Mouse (Mus musculus) hindbrain, embryonic 11.5 days (tissue): Measurements from ENCODE around the gene Gnpat. TPM values are rescaled to one million over a fixed set of nuclear protein-coding genes. Genes with fewer than 3 reads are reported as not detected.

Experiments used
- ATAC-seq: fragments of 200-750 bp; cut with Nextera tagmentation; 2 replicates; pipeline ENCODE4 v1.8.0; 2017; ENCODE audit warnings: mild to moderate bottlenecking, moderate TSS enrichment, moderate library complexity; ENCODE audit not compliant: low FRiP score
- DNase-seq: peaks from one replicate; pipeline ENCODE4 v3.0.0-alpha.2; 2015; ENCODE audit warnings: low spot score
- H3K27ac ChIP-seq: fragments of 300-500 bp; sonication (generic); 2 replicates; pipeline ENCODE4 v1.5.1; 2014; ENCODE audit warnings: mild to moderate bottlenecking, low read depth, low read length
- H3K27me3 ChIP-seq: fragments of 300-500 bp; sonication (generic); 2 replicates; pipeline ENCODE4 v1.6.1; 2014; ENCODE audit warnings: mild to moderate bottlenecking, low read length, moderate library complexity, mixed read lengths; ENCODE audit not compliant: control insufficient read depth, insufficient read depth
- H3K36me3 ChIP-seq: fragments of 300-500 bp; sonication (generic); 2 replicates; pipeline ENCODE4 v1.6.1; 2014; ENCODE audit warnings: mild to moderate bottlenecking, low read length, moderate library complexity, mixed read lengths; ENCODE audit not compliant: control insufficient read depth, insufficient read depth
- H3K4me1 ChIP-seq: fragments of 300-500 bp; sonication (generic); replicated peaks from 2 replicates; pipeline ENCODE4 v1.6.1; 2014; ENCODE audit warnings: low read length, mixed read lengths; ENCODE audit not compliant: control insufficient read depth, insufficient read depth
- H3K4me2 ChIP-seq: fragments of 300-500 bp; sonication (generic); replicated peaks from 2 replicates; pipeline ENCODE4 v1.6.1; 2014; ENCODE audit warnings: mild to moderate bottlenecking, low read depth, low read length
- H3K4me3 ChIP-seq: fragments of 300-500 bp; sonication (generic); 2 replicates; pipeline ENCODE4 v1.5.1; 2014; ENCODE audit warnings: low read depth, low read length
- H3K9ac ChIP-seq: fragments of 300-500 bp; sonication (generic); 2 replicates; pipeline ENCODE4 v1.6.1; 2014; ENCODE audit warnings: low read depth, low read length
- H3K9me3 ChIP-seq: fragments of 300-500 bp; sonication (generic); 2 replicates; pipeline ENCODE4 v1.6.1; 2016; ENCODE audit warnings: low read length; ENCODE audit not compliant: control insufficient read depth
- WGBS: fragments of 180-500 bp; shearing (Covaris S2); extraction: QIAGEN DNeasy Blood & Tissue Kit; methylation state at CpG from one replicate; pipeline ENCODE4 v1.1.7; 2014; 5-methylcytosine and 5-hydroxymethylcytosine counted together
- polyA plus RNA-seq: library from polyadenylated mRNA; unstranded; fragments of >200 nt; fragmentation: Nextera tagmentation; extraction: Ambion mirVana; gene quantifications from 2 replicates; pipeline ENCODE4 v1.2.1, GENCODE M21; 2014

Gene Gnpat
- polyA plus RNA-seq, 1 experiment from 2014 or later: 110 TPM

DNA sequence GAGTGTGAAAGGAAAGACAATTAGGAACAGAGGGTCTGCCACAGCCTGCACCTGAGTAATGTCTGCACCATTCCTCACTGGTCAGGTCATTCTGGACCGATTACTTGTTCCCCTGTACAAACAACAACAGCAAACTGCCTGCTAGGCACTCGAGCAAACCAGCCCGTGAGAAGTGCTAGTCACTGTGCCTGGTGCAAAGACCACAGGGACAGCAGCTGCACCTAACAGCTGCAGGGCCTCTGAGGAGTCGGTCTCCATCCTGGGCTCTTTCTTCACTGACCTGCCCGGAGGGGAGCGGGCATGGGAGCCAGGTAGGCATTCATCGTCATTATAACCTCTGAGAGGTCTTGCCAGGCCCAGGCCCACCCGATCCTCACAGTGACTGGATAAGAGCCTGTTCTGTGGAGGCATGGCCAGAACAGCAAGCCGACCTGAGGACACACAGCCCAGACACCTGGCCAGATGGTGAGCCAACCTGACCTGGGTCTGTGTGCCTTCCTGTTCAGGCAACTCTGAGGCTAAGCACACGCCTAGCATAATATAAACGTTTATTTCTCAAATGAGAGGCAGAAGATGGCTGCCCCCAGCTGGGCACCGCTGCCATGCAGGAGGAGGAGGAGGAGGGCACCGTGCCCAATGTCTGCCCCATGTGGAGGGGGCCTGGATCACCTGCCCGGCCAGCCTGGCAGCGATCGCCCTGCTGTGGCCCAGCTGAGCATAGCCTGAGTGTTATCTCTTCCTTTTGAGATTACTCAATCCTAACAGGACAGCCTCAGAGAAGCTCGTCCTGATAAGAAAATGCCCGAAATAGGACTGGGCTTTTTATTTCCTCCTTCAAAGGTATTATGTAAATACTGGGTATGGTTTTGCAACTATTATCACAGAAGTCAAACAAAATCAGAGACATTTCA, 58.8 kb downstream of the Gnpat start:
- Histone ChIP-seq H3K4me2 (no peak overlapping the region), H3K27me3 (no peaks in the 10 kb centered on the region), H3K4me1 (no peaks in the 10 kb centered on the region), H3K4me3 (no peak overlapping the region), H3K36me3 (no peaks in the 10 kb centered on the region), H3K9ac (no peak overlapping the region), H3K9me3 (no peaks in the 10 kb centered on the region), H3K27ac (no peak overlapping the region)
- ATAC-seq: no peak
- no peak for DNase-seq
- WGBS: 88% methylated on average over 18 of the region's 18 CpGs

DNA sequence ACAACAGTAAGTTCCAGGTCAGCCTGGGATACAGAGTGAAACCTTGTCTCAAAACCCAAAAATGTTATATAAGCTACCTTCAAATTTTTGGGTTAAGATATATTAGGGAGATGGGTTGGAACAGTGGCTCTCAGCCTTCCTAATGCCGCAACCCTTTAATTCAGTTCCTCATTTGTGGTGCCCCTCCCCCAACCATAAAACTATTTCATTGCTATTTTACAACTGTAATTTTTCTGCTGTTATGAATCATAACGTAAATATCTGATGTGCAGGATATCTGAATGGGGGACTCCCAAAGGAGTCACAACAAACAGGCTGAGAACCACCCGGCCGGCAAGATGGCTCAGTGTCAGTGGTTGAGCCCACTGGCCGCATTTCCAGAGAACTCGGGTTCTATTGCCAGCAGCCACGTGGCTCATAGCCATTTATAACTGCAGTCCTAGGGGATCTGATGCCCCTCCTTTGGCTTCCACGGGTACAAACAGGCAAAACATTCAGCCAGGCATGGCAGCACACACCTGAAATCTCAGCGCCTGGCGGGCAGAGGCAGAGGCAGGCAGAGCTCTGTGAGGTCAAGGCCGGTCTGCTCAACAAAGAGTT, 59.8 kb downstream of the Gnpat start:
- no peak overlapping the region for H3K4me3 ChIP-seq
- DNase-seq: no peak
- no peak for ATAC-seq

DNA sequence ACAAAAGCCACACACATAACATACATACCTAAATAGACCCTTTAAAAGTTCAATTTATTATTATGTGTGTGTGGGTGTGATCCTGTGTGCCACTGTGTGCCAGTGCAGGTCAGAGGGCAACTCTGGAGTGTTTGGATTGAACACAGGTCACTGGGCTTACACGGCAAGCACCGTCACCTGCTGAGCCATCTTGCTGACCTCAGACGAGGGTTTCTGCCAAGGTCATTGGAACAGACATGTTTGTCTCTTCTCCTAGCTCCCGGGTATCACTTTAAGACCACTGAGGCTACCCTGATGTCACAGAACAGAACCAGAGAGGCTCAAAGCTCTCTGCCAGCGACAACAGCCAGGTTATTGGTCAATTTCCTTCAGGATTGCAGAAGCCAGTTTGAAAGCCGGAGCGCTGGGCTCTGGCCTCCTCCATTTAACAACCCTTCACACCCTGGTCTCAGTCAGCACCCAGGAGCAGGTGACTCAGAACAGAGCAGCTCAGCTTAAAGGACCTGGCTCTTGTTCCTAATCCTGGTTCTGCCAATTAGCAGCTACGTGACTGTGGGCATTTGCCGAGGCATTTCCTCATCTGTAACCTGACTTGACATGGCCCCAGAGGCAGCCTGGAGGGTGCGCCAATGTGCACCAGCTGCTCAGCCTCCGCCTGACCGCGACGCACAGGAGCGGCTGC, 61.3 kb downstream of the Gnpat start:
- ATAC-seq (no peak), DNase-seq (no peak)
- H3K27me3 ChIP-seq: no peaks in the 10 kb centered on the region
- no peaks in the 10 kb centered on the region for H3K9me3 ChIP-seq
- WGBS: 88% methylated on average over 15 of the region's 15 CpGs
- no peak overlapping the region for H3K4me2 ChIP-seq
- no peaks in the 10 kb centered on the region for H3K36me3 ChIP-seq
- H3K9ac ChIP-seq: no peak overlapping the region
- H3K4me1 ChIP-seq: no peaks in the 10 kb centered on the region
- no peak overlapping the region for H3K27ac ChIP-seq
- H3K4me3 ChIP-seq: no peak overlapping the region

More for the DNA sequence above, 59.8 kb downstream of the Gnpat start:
- H3K36me3 ChIP-seq: no peaks in the 10 kb centered on the region
- no peaks in the 10 kb centered on the region for H3K27me3 ChIP-seq
- no peak overlapping the region for H3K9ac ChIP-seq
- H3K4me2 ChIP-seq: no peak overlapping the region
- H3K4me1 ChIP-seq: no peaks in the 10 kb centered on the region
- H3K9me3 ChIP-seq: no peaks in the 10 kb centered on the region
- WGBS: 89% methylated on average over 11 of the region's 11 CpGs
- H3K27ac ChIP-seq: no peak overlapping the region

DNA sequence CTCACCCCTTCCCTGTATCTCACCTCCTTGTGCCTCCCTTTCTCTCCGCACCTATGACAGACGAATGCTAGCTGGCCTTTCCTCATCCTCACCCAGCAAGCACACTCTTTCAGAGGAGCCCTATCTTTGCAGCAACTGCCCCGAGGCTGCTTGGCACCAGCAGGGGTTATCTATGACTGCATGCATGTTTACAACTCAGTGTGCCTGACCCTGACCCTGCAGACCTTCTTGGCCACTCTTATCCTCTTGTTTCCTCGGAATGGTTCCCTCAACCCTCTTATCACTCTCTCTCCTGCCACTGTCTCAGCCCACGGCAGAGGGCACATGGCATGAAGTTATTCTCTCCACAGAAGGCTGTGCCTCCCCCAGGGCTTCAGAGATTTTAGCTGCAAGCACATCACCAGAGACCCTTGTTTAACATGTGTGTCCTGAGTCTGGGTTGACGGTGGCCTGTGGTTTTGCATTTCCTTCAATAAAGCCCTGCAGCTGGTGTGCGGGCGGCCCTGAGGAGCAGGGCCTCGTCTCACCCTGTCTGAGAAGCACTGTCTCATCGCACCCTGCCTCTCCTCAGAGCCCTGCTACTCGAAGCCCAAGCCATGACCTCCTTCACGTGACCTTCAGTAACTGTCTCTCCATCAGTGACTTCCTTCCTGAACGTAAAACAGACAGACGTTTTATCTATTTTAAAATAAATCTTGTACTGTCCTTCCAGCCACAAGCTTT, 62.9 kb downstream of the Gnpat start:
- Histone ChIP-seq H3K9ac (no peak overlapping the region), H3K36me3 (no peaks in the 10 kb centered on the region), H3K4me3 (no peak overlapping the region), H3K4me2 (no peak overlapping the region), H3K4me1 (no peaks in the 10 kb centered on the region), H3K9me3 (no peaks in the 10 kb centered on the region), H3K27me3 (no peaks in the 10 kb centered on the region), H3K27ac (no peak overlapping the region)
- DNase-seq (no peak), ATAC-seq (no peak)
- WGBS: 90% methylated on average over 14 of the region's 14 CpGs

DNA sequence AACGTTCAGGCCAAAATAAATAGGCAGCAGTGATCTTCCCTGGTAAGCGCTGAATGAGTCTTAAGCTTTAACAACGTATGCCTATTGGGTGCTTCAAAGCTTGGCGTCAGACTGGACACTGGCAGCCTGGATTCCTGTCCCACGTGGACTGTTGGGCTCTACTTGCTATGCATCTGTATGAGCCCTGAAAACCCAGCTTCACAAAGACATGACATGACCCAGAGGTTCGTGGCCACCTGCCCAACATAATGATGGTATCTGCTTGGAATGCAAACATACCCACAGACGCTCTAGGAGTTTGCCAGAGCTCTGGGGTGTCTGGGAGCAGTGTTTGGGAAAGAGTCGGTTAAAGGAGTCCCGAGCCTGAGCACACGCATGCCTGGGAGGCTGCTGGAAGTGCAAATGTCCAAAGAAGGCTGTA, 63.5 kb downstream of the Gnpat start:
- Histone ChIP-seq H3K4me1 (no peaks in the 10 kb centered on the region), H3K9me3 (no peaks in the 10 kb centered on the region), H3K4me2 (no peak overlapping the region), H3K36me3 (0 out of 2 replicates have a peak, but pooled peaks cover 3% of the 10 kb centered on the region), H3K27ac (no peak overlapping the region), H3K9ac (no peak overlapping the region), H3K27me3 (no peaks in the 10 kb centered on the region), H3K4me3 (no peak overlapping the region)
- DNase-seq (no peak), ATAC-seq (no peak)
- WGBS: 86% methylated on average over 10 of the region's 10 CpGs

DNA sequence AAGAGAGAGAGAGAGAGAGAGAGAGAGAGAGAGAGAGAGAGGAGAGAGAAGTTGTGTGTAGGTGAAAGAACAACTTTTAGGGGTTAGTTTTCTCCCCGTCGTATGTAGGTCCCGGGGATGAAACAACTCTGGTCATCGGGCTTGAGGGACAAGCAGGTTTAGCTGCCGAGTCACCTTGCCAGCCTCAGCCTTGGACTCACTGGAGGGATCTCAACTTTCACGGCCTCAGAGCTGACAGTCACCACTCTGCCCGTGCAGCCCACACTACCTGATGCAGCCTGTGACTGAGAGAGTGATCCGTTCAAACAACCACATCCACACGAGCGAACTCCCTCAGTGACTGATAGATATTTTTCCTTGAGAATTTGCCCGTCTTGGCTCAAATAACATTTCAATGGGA, 66.2 kb downstream of the Gnpat start:
- 91% methylated on average over 11 of the region's 11 CpGs for WGBS
- Histone ChIP-seq H3K4me1 (no peaks in the 10 kb centered on the region), H3K4me2 (no peak overlapping the region), H3K9me3 (no peaks in the 10 kb centered on the region), H3K9ac (no peak overlapping the region), H3K27ac (no peak overlapping the region), H3K36me3 (0 out of 2 replicates have a peak, but pooled peaks cover 4% of the 10 kb centered on the region), H3K27me3 (no peaks in the 10 kb centered on the region), H3K4me3 (no peak overlapping the region)
- ATAC-seq (no peak), DNase-seq (no peak)

DNA sequence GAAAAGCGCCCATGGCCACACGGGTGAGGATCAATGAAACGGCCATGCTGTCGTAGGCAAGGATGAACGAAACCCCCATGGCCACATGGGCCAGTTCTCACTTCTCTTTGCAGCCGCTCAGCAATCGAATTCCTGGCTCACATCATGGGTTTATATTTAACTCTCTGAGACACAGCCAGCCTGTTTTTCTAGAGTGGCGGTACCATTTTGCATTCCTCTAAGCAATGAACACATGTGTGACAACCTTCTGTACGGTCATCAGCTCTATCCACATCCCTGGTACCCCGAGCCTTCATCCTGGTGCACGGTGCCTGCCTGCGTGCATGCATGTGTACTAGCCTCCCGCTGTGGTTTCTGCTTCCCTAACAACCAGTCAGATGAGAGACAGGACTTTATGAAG, 67.3 kb downstream of the Gnpat start:
- Histone ChIP-seq H3K27ac (no peak overlapping the region), H3K4me2 (no peak overlapping the region), H3K9ac (no peak overlapping the region), H3K4me1 (no peaks in the 10 kb centered on the region), H3K36me3 (0 out of 2 replicates have a peak, but pooled peaks cover 4% of the 10 kb centered on the region), H3K27me3 (no peaks in the 10 kb centered on the region), H3K9me3 (no peaks in the 10 kb centered on the region), H3K4me3 (no peak overlapping the region)
- ATAC-seq: no peak
- no peak for DNase-seq
- 96% methylated on average over 13 of the region's 13 CpGs for WGBS

DNA sequence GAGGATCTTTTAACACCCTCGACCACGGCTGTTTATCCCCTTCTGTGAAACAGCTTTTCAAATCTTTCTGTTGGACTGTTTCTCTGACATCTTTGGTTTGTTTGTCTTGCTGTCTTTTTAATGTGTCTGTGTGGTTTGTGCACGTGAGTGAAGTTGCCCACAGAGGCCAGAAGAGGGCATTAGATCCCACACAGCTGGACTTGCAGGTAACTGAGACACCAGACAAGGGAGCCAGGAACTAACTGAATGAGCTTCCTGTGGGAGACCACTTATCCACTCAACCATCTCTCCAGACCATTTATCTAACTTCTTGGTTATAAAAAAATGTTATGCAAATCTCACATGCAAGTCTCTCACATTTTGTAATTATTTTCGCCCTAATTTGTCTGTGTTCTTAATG, 67.8 kb downstream of the Gnpat start:
- Histone ChIP-seq H3K4me2 (no peak overlapping the region), H3K9me3 (no peaks in the 10 kb centered on the region), H3K9ac (no peak overlapping the region), H3K36me3 (0 out of 2 replicates have a peak, but pooled peaks cover 4% of the 10 kb centered on the region), H3K27ac (no peak overlapping the region), H3K4me3 (no peak overlapping the region), H3K27me3 (no peaks in the 10 kb centered on the region), H3K4me1 (no peaks in the 10 kb centered on the region)
- ATAC-seq (no peak), DNase-seq (no peak)
- 83% methylated on average over 4 of the region's 4 CpGs for WGBS
